Mouse (Mus musculus) c-Kit-positive CD71-positive TER-119-negative erythroid progenitor cells, embryonic 14.5 days (primary cell): ENCODE data around the gene Lrp4.

Experiments used
- DNase-seq: peaks from one replicate; pipeline ENCODE4 v3.0.0-alpha.2; 2013; ENCODE audit warnings: low read depth

Gene Lrp4

DNA sequence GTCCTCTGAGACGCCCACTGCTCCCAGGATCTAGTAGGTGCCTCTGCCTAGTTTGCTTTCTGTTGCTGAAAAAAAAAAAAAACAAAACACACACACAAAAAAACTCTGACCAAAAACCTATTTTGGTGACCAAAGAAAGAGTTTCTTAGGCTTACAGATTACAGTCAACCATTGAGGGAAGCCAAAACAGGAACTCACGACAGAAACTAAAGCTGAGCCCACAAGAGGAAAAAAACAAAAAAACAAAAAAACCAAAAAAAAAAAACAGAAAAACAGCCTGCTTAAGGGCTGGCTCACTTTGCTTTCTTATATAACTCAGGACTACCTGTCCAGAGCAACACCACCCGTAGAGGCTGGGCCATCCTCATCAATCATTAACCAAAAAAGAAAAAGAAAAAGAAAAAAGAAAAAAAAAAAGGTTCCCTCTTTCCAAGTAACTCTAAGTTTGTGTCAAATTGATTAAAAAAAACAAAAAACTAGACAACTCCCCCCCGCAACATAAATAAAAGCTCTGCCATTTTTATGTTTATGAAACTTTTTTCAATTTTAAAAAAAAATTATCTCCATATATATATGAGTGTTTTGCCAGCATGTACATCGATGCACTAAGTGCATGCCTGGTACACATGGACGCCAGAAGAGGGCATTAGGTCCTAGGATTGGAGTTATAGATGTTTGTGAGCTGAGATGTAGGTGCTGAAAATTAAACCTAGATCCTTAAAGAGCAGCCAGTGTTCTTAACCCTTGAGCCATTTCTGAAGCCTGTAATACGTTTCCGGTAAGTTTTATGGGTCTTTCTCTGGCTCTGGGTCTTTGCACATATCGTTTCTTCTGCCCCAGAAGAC lies 3.9 kb upstream of the Lrp4 start:
- no peak for DNase-seq

DNA sequence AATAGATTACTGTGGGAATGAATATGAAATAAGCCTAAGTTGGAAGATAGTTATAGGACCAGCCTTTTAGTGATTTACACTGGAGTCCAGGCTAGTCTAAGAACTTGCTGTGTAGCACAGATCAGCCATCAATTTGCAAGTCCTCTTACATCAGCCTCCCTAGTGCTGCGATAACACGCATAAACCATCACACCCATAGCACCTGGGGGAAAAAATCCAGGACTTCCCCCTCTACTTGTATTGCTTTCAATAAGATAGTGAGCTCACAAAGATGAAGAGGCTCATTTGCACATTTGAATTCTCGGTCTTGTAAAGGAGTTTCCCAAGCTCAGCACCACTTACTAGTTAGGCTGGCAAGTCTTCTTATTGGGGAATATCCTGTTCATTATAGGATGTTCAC lies 2.9 kb upstream of the Lrp4 start:
- no peak for DNase-seq

DNA sequence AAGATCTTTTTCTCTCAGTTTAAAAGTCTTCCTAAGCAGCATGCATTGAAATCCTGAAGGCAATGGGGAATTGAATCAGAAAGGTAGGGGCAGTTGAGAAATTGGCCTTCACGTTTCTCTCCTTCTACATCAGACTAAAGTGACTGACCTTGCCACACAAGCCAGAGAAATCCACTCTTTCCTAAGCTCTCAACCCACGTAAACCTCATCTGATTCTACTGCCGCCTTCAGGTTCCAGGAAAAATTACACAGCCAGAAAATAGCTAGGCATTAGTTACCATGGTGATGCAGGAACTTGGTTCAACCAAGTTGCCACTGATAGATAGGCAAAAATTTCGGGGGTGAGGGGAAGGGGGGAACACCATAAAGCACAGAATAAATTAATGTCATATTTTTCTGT lies 1.5 kb upstream of the Lrp4 start:
- DNase-seq = no peak

DNA sequence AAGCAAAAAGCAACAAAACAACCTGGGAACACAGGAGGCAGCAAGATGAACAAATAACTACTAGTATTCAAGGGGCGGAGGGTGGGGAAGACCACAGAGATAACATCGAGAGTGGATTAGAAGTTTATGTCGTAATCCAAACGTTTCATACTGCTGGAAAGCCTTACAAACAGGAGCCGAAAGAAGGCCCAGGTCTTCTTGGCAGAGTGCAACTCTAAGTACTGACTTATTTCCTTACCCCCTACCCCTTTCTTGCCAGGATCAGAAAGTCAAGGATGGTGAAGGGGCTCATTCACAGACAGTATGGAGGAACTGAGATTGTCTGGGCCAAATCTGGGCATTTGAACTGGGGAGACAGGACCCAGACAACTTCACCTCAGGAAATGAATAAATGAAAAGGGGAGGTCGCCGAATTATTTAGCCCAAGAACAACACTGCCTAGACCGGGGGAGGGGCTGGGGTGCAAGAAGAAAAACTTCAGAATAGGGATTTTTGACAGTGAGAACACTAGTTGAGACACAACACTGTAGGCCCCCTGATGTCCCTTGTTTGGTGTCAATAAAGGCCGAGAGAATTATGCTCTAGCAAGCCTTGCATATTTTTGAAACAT lies 715 bp upstream of the Lrp4 start:
- no peak for DNase-seq

DNA sequence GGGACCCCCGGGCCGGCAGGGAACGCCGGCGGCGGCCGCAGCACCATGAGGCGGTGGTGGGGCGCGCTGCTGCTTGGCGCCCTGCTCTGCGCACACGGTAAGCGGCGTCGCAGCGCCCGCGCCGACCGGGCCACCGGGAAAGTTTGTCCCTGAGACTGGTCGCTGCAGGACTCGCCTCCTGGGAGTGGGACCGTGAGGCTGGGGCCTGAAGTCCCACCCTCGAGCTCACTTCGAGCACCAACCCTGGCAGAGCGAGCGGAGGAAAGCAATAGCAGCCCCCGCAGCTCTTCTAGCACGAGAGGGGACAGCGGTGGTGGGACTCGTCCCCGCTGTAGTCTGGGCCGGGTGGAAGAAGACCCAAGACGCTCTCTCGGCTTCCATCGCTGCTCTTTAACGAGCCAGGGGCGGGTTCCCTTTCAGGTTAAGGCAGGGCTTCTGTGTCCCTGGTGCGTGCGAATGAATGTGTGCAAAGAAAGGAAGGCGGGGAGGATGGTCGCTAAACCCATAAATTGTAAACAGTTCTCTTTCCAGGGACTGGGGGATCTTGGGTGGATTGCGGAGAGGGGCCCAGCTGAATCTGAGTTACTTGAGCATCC lies 443 bp downstream of the Lrp4 start:
- DNase-seq = no peak

DNA sequence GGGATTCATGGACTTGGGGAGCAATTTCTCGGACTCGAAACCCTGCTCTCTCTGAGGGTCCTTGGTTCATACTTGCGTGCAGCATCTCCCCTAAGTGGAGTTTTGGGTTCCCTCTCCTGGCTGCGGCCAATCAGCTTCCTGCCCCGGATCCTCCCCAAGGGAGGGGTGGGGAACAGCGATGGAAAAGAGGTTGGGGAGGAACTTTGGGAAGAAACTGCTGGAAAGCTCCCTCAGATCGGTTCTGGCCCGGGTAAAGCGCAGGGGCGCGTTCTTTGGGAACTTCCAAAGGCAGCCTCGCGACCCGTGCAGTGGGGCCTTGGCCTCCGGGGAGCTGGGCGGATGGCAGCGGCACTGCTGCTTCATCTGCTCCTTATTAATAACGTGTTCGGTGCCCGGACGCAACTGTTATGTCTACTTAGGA lies 951 bp downstream of the Lrp4 start:
- DNase-seq = no peak

DNA sequence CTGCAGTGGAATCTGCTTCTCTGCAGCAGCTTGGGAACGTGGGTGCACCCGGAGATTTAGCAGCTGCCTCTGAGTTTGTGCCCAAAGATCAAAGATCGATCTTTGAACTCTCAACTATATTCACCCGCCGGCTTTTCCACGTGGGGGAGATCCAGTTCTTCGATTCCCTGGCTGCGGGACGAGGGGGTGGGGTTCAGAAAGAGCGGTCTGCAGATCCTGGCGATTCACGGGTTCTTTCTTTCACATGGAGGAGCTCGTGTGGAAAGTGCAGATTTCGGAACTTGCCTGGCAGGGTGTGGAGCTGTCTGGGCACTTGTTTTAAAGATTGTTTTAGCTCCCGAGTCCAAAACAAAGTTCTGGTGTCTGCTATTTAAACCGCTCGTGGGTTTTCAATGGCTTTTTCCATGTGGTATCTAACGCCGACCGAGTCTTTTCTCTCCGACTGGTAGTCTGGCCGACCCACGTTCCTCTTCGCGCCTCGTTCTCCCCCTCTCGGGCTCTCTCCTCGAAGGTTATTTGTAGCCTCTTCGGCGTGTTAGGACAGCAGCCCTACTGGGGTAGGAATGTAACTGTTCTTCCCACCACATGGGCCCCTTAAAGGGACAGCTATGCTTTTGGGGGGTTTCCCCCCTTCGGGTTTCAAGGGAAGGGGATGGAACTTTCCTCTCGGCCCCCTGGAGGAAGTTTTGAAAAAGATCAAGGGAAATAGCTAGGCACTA lies 1.5 kb downstream of the Lrp4 start:
- no peak for DNase-seq

DNA sequence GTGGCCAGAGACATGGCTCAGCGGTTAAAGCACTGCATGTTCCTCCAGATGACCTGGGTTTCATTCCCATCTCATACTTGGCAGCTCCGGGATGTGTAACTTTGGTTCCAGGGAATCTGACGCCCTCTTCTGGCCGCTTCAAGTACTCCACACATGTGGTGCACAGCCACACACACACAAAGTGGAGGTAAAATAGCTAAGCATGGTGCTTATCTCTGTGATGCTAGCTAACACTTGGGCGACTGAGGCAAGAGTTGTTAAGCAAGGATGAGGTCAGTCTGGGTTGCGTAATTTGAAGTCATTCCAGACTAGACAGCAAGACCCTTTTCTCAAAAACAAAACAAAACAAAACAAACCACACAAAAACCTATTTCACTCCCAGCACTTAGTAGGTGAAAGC lies 2.8 kb downstream of the Lrp4 start:
- DNase-seq = no peak

DNA sequence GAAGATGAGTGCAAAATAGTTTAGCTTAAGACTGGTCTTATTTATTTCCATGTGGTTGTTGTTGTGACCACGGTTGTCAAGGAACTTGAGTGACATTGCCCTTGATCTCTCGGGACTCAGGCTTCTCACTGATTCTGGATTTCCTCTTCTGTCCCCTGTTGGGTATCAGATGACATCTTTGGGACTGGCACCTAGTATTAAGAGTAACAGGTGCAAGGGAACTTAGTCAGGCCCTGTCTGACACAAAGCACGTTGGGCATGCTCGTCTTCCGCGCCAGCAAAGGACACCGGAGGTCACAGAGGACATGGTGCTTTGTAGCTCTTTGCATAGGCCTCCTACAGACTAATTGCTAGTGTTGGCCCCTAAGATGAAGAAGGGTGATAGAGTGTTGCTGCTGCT lies 3.5 kb downstream of the Lrp4 start:
- no peak for DNase-seq

DNA sequence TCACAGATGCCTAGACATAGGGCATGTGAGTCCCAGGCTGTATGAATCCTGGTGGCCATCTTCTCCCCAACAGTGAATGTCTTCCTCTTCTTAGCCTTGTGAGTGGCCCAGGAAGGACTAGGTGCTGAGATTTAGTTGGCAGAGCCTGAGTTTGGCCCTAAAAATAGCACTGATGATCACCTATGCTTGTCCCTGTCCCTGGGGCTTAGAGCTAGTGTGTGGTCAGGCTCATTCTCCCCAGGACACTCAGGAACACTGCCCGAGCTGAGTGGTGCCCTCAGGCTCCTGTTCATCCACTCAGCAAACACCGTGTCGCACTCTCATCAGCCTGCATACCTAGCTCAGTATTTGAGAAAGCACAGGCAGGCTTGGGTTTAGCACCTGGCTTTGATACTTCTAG lies 4.0 kb downstream of the Lrp4 start:
- DNase-seq = no peak

DNA sequence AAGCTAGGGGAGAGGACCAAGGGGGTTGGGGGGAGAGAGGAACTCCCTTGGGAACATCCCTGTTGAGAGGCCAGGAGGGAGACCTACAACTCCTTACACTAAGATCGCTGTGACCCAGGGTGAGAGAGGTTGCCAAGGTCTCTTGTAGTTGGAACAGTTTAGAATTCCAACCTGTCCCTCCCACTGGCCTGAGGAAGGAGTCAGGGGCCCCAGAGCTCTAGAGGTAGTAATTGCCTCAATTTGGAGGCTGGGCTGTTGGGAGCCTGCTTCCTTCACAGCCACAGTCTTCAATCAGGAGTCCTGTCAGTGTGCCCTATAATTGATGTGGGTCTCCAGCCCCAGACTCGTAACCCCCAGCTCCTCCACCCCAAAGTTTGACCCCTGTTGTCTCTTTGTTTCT lies 4.9 kb downstream of the Lrp4 start:
- no peak for DNase-seq

DNA sequence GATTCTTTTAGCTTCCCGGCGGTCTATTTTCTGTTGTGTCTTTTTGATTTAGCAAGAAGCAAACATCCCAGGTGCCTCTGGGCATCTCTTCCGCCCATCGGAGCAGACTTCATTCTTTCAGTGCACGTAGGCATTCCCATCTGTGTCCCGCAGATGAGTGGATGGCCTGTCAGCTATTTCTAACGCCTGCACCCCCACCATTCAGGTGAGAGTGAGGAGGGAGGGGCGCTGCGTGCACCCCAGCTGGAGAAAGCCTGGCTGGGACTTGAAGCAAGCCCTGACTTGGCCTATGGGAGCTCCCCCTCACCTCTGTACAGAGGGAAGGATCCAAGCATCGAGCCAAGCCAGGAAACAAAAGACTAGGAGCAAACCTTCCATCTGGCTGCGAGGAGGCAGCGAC lies 5.4 kb downstream of the Lrp4 start:
- no peak for DNase-seq

DNA sequence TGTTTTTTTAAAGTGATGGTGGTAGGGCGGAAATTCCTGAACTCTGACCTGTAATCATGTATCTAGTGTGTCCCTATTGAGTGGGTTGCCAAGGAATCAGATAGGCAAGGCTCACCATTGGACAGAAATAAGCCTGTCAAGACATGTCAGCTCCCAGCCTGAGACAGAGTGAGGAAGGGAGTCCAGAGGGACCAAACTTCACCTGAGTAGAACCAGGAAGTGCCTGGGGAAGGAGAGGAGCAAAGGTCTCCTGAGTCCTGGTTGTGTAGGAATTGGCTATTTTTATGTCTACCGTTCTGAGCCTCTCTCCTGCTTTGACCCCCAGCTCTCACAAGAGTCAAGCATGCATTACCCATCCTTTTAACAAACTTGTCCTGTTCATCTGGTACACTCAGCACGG lies 8.6 kb downstream of the Lrp4 start:
- no peak for DNase-seq

DNA sequence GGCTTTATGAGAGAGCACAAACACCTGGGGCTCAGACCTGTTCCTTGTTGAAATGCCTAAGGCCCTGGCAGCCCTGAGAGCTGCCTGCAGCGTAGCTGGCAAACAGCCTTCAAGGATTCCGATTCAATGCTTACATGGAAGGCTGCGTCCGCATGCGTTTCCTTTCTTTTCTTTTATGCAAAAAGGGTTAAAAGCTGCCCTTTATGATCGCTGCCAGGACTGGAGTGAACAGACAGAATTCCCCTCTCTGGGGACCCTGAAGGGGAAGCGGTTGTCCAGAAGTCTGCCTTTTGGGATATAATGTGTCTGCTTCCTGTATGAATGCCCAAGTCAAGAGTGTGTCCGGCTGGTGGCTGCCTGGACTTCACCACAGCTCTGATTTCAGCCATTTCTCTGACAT lies 10.3 kb downstream of the Lrp4 start:
- no peak for DNase-seq

DNA sequence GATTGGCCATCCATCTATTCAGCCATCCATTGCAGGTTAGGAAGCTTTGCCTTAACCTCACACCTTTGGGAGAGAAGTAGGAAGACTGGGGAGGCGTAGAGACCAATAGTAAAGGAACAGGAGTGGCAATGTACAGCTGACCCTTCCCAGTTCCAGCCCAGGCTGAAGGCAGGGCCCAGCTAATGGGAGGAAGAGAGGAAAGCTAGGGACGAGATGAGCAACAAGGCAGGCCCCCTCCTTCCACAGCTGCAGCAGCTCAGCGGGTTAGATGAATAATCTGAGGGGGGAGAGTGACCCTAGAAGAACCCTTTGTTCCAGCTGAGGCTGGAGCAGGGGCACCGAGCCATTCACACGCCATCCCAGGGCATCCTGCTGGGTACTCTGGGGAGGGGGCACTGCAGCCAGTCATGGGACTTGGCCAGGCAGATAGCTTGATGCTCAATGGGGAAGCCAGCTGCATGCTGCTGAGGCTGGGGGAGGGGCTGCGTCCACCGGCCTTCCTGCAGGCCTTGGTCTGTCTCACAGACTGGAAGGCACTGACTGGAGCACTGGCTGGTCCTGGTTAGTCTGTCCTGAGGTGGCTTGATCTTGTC lies 12.8 kb downstream of the Lrp4 start:
- DNase-seq = no peak

DNA sequence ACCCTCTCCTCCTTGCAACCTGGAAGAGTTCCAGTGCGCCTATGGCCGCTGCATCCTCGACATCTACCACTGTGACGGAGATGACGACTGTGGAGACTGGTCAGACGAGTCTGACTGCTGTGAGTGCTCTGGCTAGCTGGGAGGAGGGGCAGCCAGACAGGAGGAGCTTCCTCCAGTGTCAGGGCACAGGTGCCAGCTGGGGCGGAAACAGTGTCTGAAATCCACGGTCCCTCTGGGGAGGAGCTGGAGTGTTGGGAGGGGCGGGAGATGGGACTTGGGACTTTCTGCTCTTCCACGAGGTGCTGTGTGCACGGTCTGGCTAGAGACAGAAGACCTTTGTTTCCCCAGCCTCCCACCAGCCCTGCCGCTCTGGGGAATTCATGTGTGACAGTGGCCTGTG lies 17.0 kb downstream of the Lrp4 start:
- DNase-seq = no peak

DNA sequence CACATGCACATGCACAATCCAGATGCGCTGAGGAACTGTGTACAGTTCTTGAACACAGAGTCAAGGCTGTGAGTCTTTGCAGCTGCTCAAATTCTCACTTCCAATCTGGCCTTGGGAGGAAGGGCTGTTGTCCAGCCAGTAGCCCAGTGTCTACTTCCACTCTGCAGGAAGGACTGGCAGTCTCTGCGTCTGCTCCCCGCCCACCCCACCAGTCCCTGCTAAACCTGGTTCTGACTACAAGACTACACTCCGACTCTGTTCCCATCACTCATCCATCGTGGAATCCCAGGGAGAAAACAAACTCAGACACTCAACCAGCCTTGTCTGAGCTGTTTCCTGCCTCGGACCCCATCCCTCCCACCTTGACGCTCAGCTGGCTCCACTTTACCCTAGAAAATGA lies 18.5 kb downstream of the Lrp4 start:
- no peak for DNase-seq

DNA sequence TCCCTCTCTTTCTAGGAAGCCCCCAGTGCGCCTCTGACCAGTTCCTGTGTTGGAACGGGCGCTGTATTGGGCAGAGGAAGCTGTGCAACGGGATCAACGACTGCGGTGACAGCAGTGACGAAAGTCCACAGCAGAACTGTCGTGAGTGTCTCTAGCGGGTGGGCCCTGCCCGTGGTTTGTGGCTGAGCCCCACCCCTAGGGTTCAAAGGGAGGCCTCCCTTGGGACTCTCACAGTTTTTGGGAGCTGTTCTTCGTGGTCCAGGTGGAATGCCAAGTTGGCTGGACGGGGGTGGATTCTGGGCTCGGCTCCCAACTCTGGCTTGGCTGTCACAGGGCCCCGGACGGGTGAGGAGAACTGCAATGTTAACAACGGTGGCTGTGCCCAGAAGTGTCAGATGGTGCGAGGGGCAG lies 18.9 kb downstream of the Lrp4 start:
- no peak for DNase-seq

DNA sequence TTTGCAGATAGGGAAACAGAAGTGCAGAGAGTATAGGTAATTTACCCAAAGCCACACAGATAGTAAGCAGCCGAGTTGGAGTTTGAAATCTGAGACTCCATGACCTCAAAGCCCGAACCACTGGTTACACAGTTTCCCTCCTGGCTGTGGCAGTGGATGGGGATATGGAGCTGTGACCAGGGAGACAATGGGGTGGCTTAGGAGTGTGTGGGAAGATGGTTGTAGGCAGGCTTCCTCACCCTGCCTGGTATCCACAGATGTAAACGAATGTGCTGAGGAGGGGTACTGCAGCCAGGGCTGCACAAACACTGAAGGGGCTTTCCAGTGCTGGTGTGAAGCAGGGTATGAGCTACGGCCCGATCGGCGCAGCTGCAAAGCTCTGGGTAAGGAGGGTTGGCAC lies 19.5 kb downstream of the Lrp4 start:
- no peak for DNase-seq

DNA sequence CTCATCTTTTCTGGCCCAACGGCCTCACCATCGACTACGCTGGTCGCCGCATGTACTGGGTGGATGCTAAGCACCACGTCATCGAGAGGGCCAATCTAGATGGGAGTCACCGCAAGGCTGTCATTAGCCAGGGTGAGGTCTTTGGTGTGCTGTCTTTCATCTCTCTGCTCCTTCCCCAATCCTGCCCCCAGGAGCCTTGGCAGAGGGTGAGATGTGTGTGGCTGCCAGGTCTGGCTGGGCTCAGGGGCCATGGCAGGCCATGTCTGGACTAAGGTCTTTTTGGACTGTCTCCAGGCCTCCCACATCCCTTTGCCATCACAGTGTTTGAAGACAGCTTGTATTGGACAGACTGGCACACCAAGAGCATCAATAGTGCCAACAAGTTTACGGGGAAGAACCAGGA lies 23.1 kb downstream of the Lrp4 start:
- no peak for DNase-seq

DNA sequence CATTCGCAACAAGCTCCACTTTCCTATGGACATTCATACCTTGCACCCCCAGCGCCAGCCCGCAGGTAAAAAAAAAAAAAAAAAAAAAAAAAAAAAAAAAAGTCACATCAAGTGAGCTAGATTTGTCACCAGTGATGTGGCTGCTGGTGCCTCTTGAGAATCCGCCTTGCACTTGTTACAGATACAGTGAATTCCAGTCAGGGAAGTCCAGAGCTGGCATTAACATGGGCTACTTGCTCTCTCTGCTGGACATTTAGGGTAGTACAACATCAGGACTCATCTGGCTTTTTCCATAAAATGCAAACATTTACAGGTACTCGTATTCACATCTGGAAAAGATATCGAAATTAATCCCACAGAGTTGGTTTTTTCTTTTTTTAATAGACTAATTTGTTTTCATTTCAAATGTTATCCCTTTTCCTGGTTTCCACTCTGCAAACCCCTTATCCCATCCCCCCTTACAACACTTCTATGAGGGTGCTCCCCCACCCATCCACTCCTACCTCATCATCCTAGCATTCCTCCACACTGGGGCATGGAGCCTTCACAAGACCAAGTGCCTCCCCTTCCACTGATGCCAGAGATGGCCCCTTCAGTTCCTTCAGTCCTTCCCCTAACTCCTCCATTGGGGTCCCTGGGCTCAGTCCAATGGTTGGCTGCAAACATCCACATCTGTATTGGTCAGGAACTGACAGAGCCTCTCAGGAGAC lies 23.6 kb downstream of the Lrp4 start:
- DNase-seq = no peak

DNA sequence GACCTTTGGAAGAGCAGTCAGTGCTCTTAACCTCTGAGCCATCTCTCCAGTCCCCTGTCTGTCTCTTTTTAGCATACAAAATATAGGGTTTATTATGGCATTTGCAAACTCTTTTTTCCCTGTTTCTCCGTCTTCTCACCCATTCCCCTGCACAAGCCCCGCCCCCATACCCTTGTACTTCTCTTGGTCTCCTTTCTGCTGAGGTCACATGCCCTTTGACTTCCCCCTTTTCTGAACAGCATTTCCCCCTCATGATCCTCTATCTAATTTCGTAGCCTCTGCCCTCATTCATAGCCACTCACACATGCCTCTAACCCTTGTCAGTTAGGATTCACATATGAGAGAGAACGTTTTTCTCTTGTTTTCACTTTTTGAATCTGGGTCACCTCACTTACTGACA lies 27.4 kb downstream of the Lrp4 start:
- no peak for DNase-seq
